Mouse (Mus musculus) limb, embryonic 14.5 days (tissue): ENCODE results near the gene Dbn1. TPM values are rescaled to one million over a fixed set of nuclear protein-coding genes. Genes with fewer than 3 reads are reported as not detected.

ENCODE experiments used
- ATAC-seq: fragments of 200-750 bp; cut with Nextera tagmentation; 2 replicates; pipeline ENCODE4 v1.8.0; 2017; ENCODE audit warnings: low read depth, moderate number of reproducible peaks, moderate TSS enrichment; ENCODE audit not compliant: low FRiP score
- DNase-seq: peaks from one replicate; pipeline ENCODE4 v3.0.0-alpha.2; 2015; ENCODE audit warnings: low spot score
- H3K27ac ChIP-seq: fragments of 300-500 bp; sonication (generic); replicated peaks from 2 replicates; pipeline ENCODE4 v1.5.1; 2014; ENCODE audit warnings: low read depth, mild to moderate bottlenecking, low read length, moderate library complexity, mixed read lengths
- H3K27me3 ChIP-seq: fragments of 300-500 bp; sonication (generic); 2 replicates; pipeline ENCODE4 v1.6.1; 2014; ENCODE audit warnings: low read length, mixed read lengths; ENCODE audit not compliant: control insufficient read depth, insufficient read depth
- H3K36me3 ChIP-seq: fragments of 300-500 bp; sonication (generic); 2 replicates; pipeline ENCODE4 v1.6.1; 2014; ENCODE audit warnings: mild to moderate bottlenecking, low read length, moderate library complexity, mixed read lengths; ENCODE audit not compliant: control insufficient read depth, insufficient read depth
- H3K4me1 ChIP-seq: fragments of 300-500 bp; sonication (generic); 2 replicates; pipeline ENCODE4 v1.6.1; 2014; ENCODE audit warnings: antibody characterized with exemption, low read length, mixed read lengths; ENCODE audit not compliant: control insufficient read depth, insufficient read depth
- H3K4me2 ChIP-seq: fragments of 300-500 bp; sonication (generic); replicated peaks from 2 replicates; pipeline ENCODE4 v1.6.1; 2014; ENCODE audit warnings: low read depth, mild to moderate bottlenecking, low read length, moderate library complexity; ENCODE audit not compliant: severe bottlenecking
- H3K4me3 ChIP-seq: fragments of 300-500 bp; sonication (generic); replicated peaks from 2 replicates; pipeline ENCODE4 v1.5.1; 2014; ENCODE audit warnings: low read length
- H3K9ac ChIP-seq: fragments of 300-500 bp; sonication (generic); 2 replicates; pipeline ENCODE4 v1.6.1; 2014; ENCODE audit warnings: mild to moderate bottlenecking, low read depth, low read length, moderate library complexity; ENCODE audit not compliant: severe bottlenecking
- H3K9me3 ChIP-seq: fragments of 300-500 bp; sonication (generic); 2 replicates; pipeline ENCODE4 v1.6.1; 2016; ENCODE audit warnings: low read length; ENCODE audit not compliant: control insufficient read depth
- POLR2A ChIP-seq: fragments of 200-500 bp; IDR thresholded peaks from 2 replicates; pipeline ENCODE4 v1.8.0; 2012; ENCODE audit warnings: inconsistent platforms, mild to moderate bottlenecking, moderate library complexity, borderline replicate concordance; ENCODE audit not compliant: insufficient read depth, insufficient read length; ENCODE audit errors: extremely low read depth
- WGBS: fragments of 180-500 bp; shearing (Covaris S2); extraction: QIAGEN DNeasy Blood & Tissue Kit; methylation state at CpG from one replicate; pipeline ENCODE4 v1.1.7; 2014; 5-methylcytosine and 5-hydroxymethylcytosine counted together
- polyA plus RNA-seq, 2 experiments: library from polyadenylated mRNA; depleted of rRNA in 1 of 2; stranded (reverse) in 1 of 2; unstranded in 1 of 2; fragments of >200 nt; fragmentation: Nextera tagmentation in 1 of 2; extraction: Ambion mirVana in 1 of 2; gene quantifications; 2 replicates each; pipeline versions ENCODE4 v1.2.1 to v1.2.3; 2012 to 2014

The Dbn1 gene
- polyA plus RNA-seq, 2 experiments, result 153 to 266 TPM

GRCm38 (mm10) chr13:55465830-55466440 is 22.0 kb downstream of the Dbn1 start:
- H3K4me2 ChIP-seq, result 0 out of 2 replicates have a peak overlapping the region, but pooled peaks have one; percentile 88

GRCm38 (mm10) chr13:55465184-55465583 is 22.7 kb downstream of the Dbn1 start:
- Histone ChIP-seq H3K9ac (peak overlapping the region; percentile 77; the same call in 1 of the 2 replicates), H3K27me3 (no peaks in the 10 kb centered on the region), H3K4me1 (peaks cover 17% of the 10 kb centered on the region), H3K4me3 (peak overlapping the region; percentile 80), H3K36me3 (peaks cover 15% of the 10 kb centered on the region), H3K9me3 (no peaks in the 10 kb centered on the region), H3K4me2 (peak overlapping the region; percentile 88), H3K27ac (no peak overlapping the region)
- DNase-seq (no peak), ATAC-seq (no peak)
- TF ChIP-seq POLR2A, result no peak
- 29% methylated on average over 3 of the region's 3 CpGs for WGBS

More at GRCm38 (mm10) chr13:55465830-55466440, 22.0 kb downstream of the Dbn1 start:
- no peak overlapping the region for H3K27ac ChIP-seq
- TF ChIP-seq POLR2A, result no peak
- no peak overlapping the region for H3K4me3 ChIP-seq
- no peaks in the 10 kb centered on the region for H3K9me3 ChIP-seq
- H3K36me3 ChIP-seq, result peaks cover 8% of the 10 kb centered on the region; the same call in 1 of the 2 replicates
- 0 out of 2 replicates have a peak overlapping the region, but pooled peaks have one; percentile 77 for H3K9ac ChIP-seq
- no peaks in the 10 kb centered on the region for H3K27me3 ChIP-seq
- ATAC-seq (no peak), DNase-seq (no peak)
- H3K4me1 ChIP-seq, result peaks cover 19% of the 10 kb centered on the region
- 87% methylated on average over 5 of the region's 5 CpGs for WGBS

GRCm38 (mm10) chr13:55464027-55464884 is 23.7 kb downstream of the Dbn1 start, which contains the start of gene Prr7:
Gene Prr7, plus strand, starts transcription at chr13:55464267.
- under 1% methylated on average over 71 of the region's 84 CpGs for WGBS
- Histone ChIP-seq H3K36me3 (peaks cover 25% of the 10 kb centered on the region), H3K4me3 (peak within 1 kb of the TSS; percentile 80), H3K27ac (peak within 1 kb of the TSS; percentile 72), H3K4me1 (peaks cover 17% of the 10 kb centered on the region), H3K9ac (peak within 1 kb of the TSS; percentile 77), H3K9me3 (no peaks in the 10 kb centered on the region), H3K27me3 (no peaks in the 10 kb centered on the region), H3K4me2 (peak within 1 kb of the TSS; percentile 88)
- peak; percentile 71 for DNase-seq
- peak; percentile 64 for ATAC-seq
- TF ChIP-seq POLR2A, result no peak

GRCm38 (mm10) chr13:55463399-55464026 is 24.4 kb downstream of the Dbn1 start:
- Histone ChIP-seq H3K4me1 (peaks cover 17% of the 10 kb centered on the region), H3K27ac (no peak overlapping the region), H3K4me2 (peak overlapping the region; percentile 88), H3K36me3 (peaks cover 32% of the 10 kb centered on the region), H3K27me3 (no peaks in the 10 kb centered on the region), H3K4me3 (peak overlapping the region; percentile 80), H3K9me3 (no peaks in the 10 kb centered on the region), H3K9ac (peak overlapping the region; percentile 77; the same call in 1 of the 2 replicates)
- DNase-seq, result no peak
- no peak for TF ChIP-seq POLR2A
- ATAC-seq, result no peak
- WGBS, result 10% methylated on average over 14 of the region's 14 CpGs

- 46% methylated on average over 2 of the region's 2 CpGs for WGBS
Observed at GRCm38 (mm10) chr13:55462965-55463364, 24.9 kb downstream of the Dbn1 start.

More at GRCm38 (mm10) chr13:55462965-55463364, 24.9 kb downstream of the Dbn1 start:
- H3K9ac ChIP-seq, result no peak overlapping the region
- H3K4me2 ChIP-seq, result no peak overlapping the region
- H3K4me1 ChIP-seq, result peaks cover 17% of the 10 kb centered on the region
- no peak for TF ChIP-seq POLR2A
- no peak overlapping the region for H3K27ac ChIP-seq
- H3K4me3 ChIP-seq, result no peak overlapping the region
- no peaks in the 10 kb centered on the region for H3K9me3 ChIP-seq
- H3K36me3 ChIP-seq, result peaks cover 38% of the 10 kb centered on the region
- DNase-seq, result no peak
- no peaks in the 10 kb centered on the region for H3K27me3 ChIP-seq
- no peak for ATAC-seq
